Mouse (Mus musculus) gastrocnemius, adult 8-10 months (tissue): ENCODE results near the gene Srpk3. TPM values are rescaled to one million over a fixed set of nuclear protein-coding genes. Genes with fewer than 3 reads are reported as not detected.
A peak's percentile ranks its signal among the peaks of the same experiment; 100 is the strongest.

Experiments used
- DNase-seq, 2 experiments: peaks; one replicate each; pipeline ENCODE4 v3.0.0; 2022; ENCODE audit warnings: low spot score in 2 of 2
- total RNA-seq, 4 experiments: library from RNA; stranded (reverse); gene quantifications; 2 replicates each; pipeline ENCODE4 v1.2.4; 2022

Gene Srpk3
- total RNA-seq, 4 experiments from 2014 or later: 30.4 to 34.6 (median 32.5) TPM

DNA sequence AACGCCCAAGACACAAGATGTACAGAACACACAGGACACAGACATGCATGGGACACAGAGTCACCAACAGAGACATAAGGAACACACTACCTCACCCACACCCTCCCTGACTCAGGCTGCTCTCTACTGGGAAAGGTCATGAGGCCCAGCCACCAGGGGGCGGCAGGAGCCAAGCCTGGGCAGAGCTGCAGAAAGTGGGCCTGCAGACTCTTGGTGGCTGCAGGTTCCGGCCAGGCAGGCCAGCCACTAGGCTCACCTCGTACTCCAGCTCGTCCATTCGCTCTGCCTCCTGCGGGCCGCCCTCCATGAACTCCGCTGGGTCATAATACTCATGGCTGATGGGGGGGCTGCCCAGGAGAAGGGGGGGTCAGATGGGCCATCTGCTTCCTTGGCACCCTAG is 24.3 kb downstream of the Srpk3 start:
- peak; percentile 58 to 61 for DNase-seq

DNA sequence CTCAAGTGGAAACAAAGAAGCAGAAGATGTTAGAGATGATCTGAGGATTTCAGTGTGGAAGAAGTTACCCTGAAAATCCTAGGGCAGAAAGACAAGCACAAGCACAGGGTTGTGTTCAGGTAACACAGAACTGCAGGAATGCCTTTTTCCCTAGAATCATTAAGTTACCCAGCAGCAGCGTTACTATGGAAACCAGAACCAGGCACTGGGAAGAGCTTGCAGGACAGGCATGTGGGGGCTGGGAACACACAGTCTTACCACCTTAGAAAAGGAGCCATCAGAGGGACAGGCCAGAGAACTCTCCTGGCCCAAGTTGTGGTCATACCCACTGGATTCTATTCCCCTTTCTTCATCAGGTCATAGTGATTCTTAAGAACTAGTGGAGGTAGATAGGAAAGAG is 31.6 kb downstream of the Srpk3 start:
- DNase-seq: no peak

DNA sequence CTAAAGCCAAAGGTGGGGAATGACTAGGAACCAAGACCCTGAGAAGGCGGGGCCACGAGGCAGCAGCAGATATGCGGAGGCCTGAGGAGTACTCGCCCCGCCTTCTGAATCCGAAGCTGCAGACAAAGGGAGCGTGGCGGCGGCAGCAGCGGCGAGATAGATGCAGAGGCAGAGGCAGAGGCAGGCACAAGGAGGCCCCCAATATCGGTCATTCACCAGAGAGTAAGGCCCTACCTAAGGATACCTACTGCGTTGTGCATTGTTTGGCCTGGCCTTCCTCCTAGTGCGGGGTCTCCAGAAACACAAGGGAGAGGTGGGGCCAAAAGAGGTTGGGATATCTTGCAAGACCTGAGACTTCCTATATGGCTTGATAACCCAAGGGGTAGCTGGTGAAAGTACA is 40.9 kb downstream of the Srpk3 start:
- DNase-seq: no peak

DNA sequence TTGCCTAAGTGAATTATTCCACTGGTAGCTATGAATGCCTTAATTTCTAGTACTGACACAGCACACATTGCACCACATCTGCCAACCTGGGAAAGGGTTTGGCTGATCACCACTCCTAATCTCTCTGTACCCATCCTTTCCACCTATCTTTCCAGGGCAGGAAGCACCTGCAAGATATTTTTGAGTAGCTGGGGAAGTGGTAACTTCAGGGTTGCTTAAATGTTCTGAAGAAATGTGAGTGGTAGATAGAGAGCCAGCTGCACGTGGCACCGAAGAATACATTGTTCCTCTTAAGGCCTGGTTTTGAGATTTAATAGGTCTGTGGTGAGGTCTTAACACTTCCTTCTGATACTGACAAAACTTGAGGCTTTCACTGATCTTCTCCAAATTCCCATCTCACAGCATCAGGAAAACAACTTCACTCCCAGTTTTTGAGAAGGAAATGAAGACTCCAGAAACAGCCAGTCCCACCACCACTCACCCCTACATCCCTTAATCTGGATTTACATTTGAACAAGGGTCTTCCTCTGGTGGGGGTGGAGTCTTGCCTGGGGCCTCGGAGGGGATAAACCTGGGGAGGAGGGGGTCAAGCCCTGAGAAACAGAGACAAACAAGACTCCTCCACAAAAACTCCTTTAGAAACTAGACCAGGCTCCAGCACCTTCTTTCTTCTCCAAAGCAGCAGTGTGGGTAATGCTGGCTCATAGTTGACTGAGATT is 42.5 kb downstream of the Srpk3 start:
- DNase-seq: no peak

DNA sequence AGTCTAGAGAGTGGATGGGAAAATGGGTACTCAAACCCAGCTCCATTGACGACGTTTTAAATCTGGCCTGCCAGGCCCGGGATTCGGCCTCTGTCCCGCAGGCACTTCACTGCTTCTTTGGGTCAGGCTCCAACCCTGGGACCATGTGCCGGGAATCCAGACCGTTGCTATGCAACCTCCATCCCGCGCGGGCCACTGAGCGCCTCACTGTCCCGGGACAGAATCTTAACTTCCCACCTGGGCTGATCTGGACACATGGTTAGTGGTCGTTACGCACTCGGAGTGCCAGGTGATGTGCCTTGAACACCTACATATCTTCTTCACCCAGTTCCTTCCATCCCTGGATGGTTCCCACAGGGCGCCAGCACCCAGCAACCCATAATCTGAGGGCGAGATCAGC is 49.5 kb downstream of the Srpk3 start:
- DNase-seq: no peak

DNA sequence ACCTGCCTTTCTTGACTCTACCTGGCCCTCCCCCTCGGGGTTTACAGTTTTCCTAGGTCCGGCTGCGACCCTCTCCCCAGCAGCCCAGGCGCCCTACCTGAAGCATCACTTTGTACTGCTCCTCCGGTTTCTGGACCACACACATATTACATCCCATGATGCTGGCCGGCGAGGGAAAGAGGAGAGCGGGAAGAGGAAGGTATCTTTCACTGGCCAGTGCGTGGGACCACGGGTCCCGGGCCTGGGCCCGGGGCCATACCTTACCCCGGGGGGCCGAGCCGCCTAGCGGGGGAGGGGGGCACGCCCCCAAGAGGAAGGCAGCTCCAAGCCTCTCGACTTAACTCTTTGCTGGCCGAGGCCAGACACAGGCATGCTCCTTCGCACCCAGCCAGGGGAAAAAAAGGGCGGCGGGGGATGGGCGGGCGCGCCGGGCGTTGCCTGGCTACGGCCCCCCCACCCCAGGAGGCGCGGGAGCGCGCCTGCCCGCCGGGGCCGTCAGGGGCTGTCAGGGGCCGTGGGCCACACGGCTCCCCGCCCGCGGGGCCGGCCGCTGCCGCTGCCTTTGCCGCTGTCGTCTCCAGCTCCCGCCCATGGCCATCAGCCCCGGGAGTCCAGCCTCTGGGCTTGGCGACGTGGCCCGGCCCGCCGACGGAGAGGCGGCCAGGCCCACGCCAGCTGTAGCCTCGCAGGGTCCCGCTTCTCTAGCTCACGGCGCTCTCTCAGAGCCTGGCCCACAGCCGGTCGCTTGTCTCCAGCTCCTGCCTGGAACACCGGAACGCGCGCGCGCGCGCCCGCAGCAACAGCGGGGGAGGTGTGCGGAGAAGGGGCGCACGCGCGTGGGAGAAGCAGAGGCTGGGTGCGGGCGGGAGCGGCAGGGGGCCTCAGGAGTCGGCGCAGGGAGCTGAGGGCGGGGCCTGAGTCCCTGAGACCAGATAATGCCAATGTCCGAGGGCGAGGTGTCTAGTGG is 50.3 kb downstream of the Srpk3 start, which contains the start of gene Pdzd4:
Gene Pdzd4, minus strand, starts transcription at position 785 of the 967 bp plus-strand sequence.
- DNase-seq: peak; percentile 2 to 8

Other genes with a start within 250 kb of the Srpk3 start
- not detected for gene Dusp9, start 135.0 kb upstream of the Srpk3 start, total RNA-seq
- 10 to 100 TPM in 2 of 4 experiments, 1 to 10 TPM in 2; 7.8 to 10.8 (median 10.2) TPM for gene Pnck, start 114.3 kb upstream of the Srpk3 start, total RNA-seq
- 100 to 1,000 TPM in 3 of 4 experiments, 10 to 100 TPM in 1; 95.0 to 131 (median 122) TPM for gene Slc6a8, start 101.3 kb upstream of the Srpk3 start, total RNA-seq
- gene Bcap31, start 58.2 kb upstream of the Srpk3 start, total RNA-seq: 10 to 100 TPM; 51.3 to 65.3 (median 61.4) TPM
- 10 to 100 TPM; 16.6 to 20.5 (median 19.7) TPM for gene Abcd1, start 57.8 kb upstream of the Srpk3 start, total RNA-seq
- gene Plxnb3, start 17.3 kb upstream of the Srpk3 start, total RNA-seq: under 1 TPM; 0.24 to 0.70 (median 0.39) TPM
- gene Idh3g, start 12.5 kb downstream of the Srpk3 start, total RNA-seq: 100 to 1,000 TPM; 347 to 391 (median 361) TPM
- gene Ssr4, start 12.6 kb downstream of the Srpk3 start, total RNA-seq: 10 to 100 TPM; 79.3 to 97.7 (median 86.9) TPM
- 1 to 10 TPM in 1 of 4 experiments, under 1 TPM in 3; 0.44 to 1.0 (median 0.81) TPM for gene Pdzd4, start 50.6 kb downstream of the Srpk3 start, total RNA-seq
- gene Avpr2, start 117.7 kb downstream of the Srpk3 start, total RNA-seq: not detected
- 1 to 10 TPM; 1.7 to 3.1 (median 2.6) TPM for gene L1cam, start 121.7 kb downstream of the Srpk3 start, total RNA-seq
- 1 to 10 TPM in 1 of 4 experiments, under 1 TPM in 3; 0.22 to 1.1 (median 0.57) TPM for gene Arhgap4, start 147.5 kb downstream of the Srpk3 start, total RNA-seq
- gene Naa10, start 147.5 kb downstream of the Srpk3 start, total RNA-seq: 10 to 100 TPM; 46.6 to 61.8 (median 47.7) TPM
- 1 to 10 TPM in 3 of 4 experiments, under 1 TPM in 1; 0.87 to 2.3 (median 1.5) TPM for gene Renbp, start 156.4 kb downstream of the Srpk3 start, total RNA-seq
- gene Hcfc1, start 192.0 kb downstream of the Srpk3 start, total RNA-seq: 10 to 100 TPM; 29.8 to 34.0 (median 32.0) TPM
- gene Irak1, start 249.5 kb downstream of the Srpk3 start, total RNA-seq: 10 to 100 TPM; 34.9 to 39.0 (median 37.5) TPM